Mouse (Mus musculus) liver, embryonic 14.5 days (tissue): ENCODE data around the gene Traf7. TPM values are rescaled to one million over a fixed set of nuclear protein-coding genes. Genes with fewer than 3 reads are reported as not detected.

ENCODE experiments used
- ATAC-seq: fragments of 200-750 bp; cut with Nextera tagmentation; 2 replicates; pipeline ENCODE4 v1.8.0; 2017; ENCODE audit warnings: moderate number of reproducible peaks, mild to moderate bottlenecking, moderate library complexity; ENCODE audit not compliant: insufficient read depth
- DNase-seq, 3 experiments: peaks; one replicate each; pipeline ENCODE4 v3.0.0-alpha.2; 2012 to 2013; ENCODE audit warnings: low read depth in 3 of 3, low spot score in 3 of 3
- H3K27ac ChIP-seq: fragments of 300-500 bp; sonication (generic); 2 replicates; pipeline ENCODE4 v1.5.1; 2014; ENCODE audit warnings: moderate library complexity, mild to moderate bottlenecking, control low read depth, inconsistent platforms
- H3K27me3 ChIP-seq: fragments of 300-500 bp; sonication (generic); 2 replicates; pipeline ENCODE4 v1.6.1; 2014; ENCODE audit warnings: mild to moderate bottlenecking, low read length, moderate library complexity; ENCODE audit not compliant: control insufficient read depth, insufficient read depth
- H3K36me3 ChIP-seq: fragments of 300-500 bp; sonication (generic); replicated peaks from 2 replicates; pipeline ENCODE4 v1.6.1; 2014; ENCODE audit warnings: low read depth; ENCODE audit not compliant: control insufficient read depth, insufficient read depth
- H3K4me1 ChIP-seq, 2 experiments: fragments of 200-500 bp in 1 of 2; fragments of 300-500 bp in 1 of 2; sonication (generic) in 1 of 2; replicated peaks; 2 replicates each; pipeline ENCODE4 v1.6.1; 2012 to 2014; ENCODE audit warnings: antibody characterized with exemption in 1 of 2, inconsistent platforms in 1 of 2, low read length in 1 of 2; ENCODE audit not compliant: control insufficient read depth in 2 of 2, insufficient read depth in 2 of 2
- H3K4me2 ChIP-seq: fragments of 300-500 bp; sonication (generic); 2 replicates; pipeline ENCODE4 v1.6.1; 2014; ENCODE audit warnings: low read depth, mild to moderate bottlenecking, control low read depth, moderate library complexity
- H3K4me3 ChIP-seq, 2 experiments: fragments of 200-500 bp in 1 of 2; fragments of 300-500 bp in 1 of 2; sonication (generic) in 1 of 2; 2 replicates each; pipeline ENCODE4 v1.5.1; 2012 to 2014; ENCODE audit warnings: low read depth in 2 of 2, low read length in 2 of 2, mild to moderate bottlenecking in 2 of 2, control low read depth in 1 of 2, inconsistent platforms in 1 of 2, moderate library complexity in 1 of 2; ENCODE audit not compliant: insufficient read depth in 1 of 2
- H3K9ac ChIP-seq: fragments of 300-500 bp; sonication (generic); replicated peaks from 2 replicates; pipeline ENCODE4 v1.6.1; 2014; ENCODE audit warnings: mild to moderate bottlenecking, control low read depth, moderate library complexity
- H3K9me3 ChIP-seq: fragments of 300-500 bp; sonication (generic); 2 replicates; pipeline ENCODE4 v1.6.1; 2016; ENCODE audit warnings: low read length, mixed read lengths; ENCODE audit not compliant: control insufficient read depth
- CTCF ChIP-seq: IDR thresholded peaks from 2 replicates; pipeline ENCODE4 v1.5.1; 2016; ENCODE audit warnings: antibody characterized with exemption, low read depth, control low read depth
- EP300 ChIP-seq: IDR thresholded peaks from 2 replicates; pipeline ENCODE4 v1.6.1; 2016; ENCODE audit warnings: antibody characterized with exemption, low read depth
- WGBS: fragments of 180-500 bp; shearing (Covaris S2); extraction: QIAGEN DNeasy Blood & Tissue Kit; methylation state at CpG from one replicate; pipeline ENCODE4 v1.1.7; 2014; ENCODE audit not compliant: insufficient replicate concordance; 5-methylcytosine and 5-hydroxymethylcytosine counted together
- polyA plus RNA-seq, 2 experiments: library from polyadenylated mRNA; depleted of rRNA in 1 of 2; stranded (reverse) in 1 of 2; unstranded in 1 of 2; fragments of >200 nt; fragmentation: Nextera tagmentation in 1 of 2; extraction: Ambion mirVana in 1 of 2; gene quantifications; 2 replicates each; pipeline versions ENCODE4 v1.2.1 to v1.2.3; 2012 to 2014

The Traf7 gene
- polyA plus RNA-seq, 2 experiments, result 25.6 to 64.2 TPM

DNA sequence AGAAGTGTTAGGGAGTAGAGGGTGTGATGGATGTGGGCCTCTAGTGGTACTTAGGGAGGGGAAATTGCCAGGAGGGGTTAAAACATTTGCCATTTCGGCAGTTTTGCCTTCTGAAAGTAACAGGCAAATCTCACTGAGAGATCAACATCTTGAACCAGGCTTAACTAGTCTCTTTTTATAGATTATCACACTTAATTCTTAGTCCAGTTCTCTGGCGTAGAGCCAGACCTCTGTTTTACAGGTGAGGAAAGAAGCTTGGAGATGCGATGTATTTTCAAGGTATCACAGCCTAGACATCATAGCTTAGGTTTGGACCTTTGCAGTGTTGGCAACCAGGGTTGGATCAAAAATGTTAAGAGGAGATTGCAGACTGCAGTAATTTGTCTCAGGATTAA lies 23.3 kb upstream of the Traf7 start:
- 57% methylated on average over 3 of the region's 3 CpGs for WGBS
- no peaks in the 10 kb centered on the region for H3K27me3 ChIP-seq
- no peak for ATAC-seq
- no peak overlapping the region for H3K27ac ChIP-seq
- no peak for TF ChIP-seq CTCF
- no peak for TF ChIP-seq EP300
- DNase-seq, result no peak
- no peaks in the 10 kb centered on the region for H3K9me3 ChIP-seq
- H3K4me3 ChIP-seq, result peak overlapping the region; percentile 55 to 67; a peak in 3 of 4 replicates
- H3K4me1 ChIP-seq, result peaks cover 12 to 17% of the 10 kb centered on the region in 2 experiments
- no peaks in the 10 kb centered on the region for H3K36me3 ChIP-seq
- peak overlapping the region; percentile 91 for H3K4me2 ChIP-seq
- H3K9ac ChIP-seq, result peak overlapping the region; percentile 57

DNA sequence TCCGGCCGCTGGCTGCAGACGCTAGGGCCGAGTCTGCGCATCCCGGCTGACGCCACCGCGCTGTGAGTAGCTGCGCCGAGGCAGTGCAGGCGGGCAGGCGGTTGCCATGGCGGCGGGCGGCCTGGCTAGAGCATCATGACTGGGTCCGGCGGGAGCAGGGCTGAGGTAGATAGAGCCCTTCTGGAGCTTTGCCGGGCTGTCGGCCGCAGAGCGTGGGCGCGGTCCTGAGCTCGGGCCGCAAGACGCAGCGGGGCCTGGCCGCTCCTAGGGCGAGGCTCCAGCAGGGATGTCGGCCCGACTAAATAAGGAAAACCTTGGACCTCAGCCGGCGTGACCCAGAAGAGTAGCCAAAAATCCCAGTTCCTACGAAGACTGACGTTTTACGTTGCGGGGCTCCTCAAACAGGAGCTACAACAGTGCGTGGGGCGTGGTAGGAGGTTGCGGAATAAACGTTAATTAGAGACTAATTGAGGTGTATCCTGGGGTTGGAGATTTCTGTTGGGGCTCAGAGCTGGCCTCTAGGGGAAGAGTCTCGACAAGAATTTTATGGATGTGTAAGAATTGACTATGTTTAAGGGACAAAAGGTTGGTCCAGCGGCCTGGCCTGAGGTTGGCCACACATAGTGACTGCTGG lies 22.8 kb upstream of the Traf7 start:
- peak in 1 of 3 experiments; percentile 60 for DNase-seq

GRCm38 (mm10) chr17:24549618-24550415 lies 22.1 kb upstream of the Traf7 start, which contains the start of gene Pkd1:
Pkd1 (plus strand) TSS chr17:24549834.
- Histone ChIP-seq H3K4me2 (peak within 1 kb of the TSS; percentile 91), H3K4me3 (peak within 1 kb of the TSS; percentile 67 to 80), H3K4me1 (peaks cover 12 to 17% of the 10 kb centered on the region in 2 experiments), H3K9ac (peak within 1 kb of the TSS; percentile 73), H3K36me3 (no peaks in the 10 kb centered on the region), H3K27ac (peak within 1 kb of the TSS; percentile 84), H3K27me3 (no peaks in the 10 kb centered on the region), H3K9me3 (no peaks in the 10 kb centered on the region)
- DNase-seq (peak; percentile 97 to 100 (median 98)), ATAC-seq (peak; percentile 89)
- WGBS, result under 1% methylated on average over 71 of the region's 72 CpGs
- no peak for TF ChIP-seq EP300
- no peak for TF ChIP-seq CTCF

More for the DNA sequence above, 22.8 kb upstream of the Traf7 start:
- TF ChIP-seq CTCF (no peak), EP300 (no peak)
- peak; percentile 64 for ATAC-seq
- 3% methylated on average over 44 of the region's 44 CpGs for WGBS
- H3K9ac ChIP-seq, result peak overlapping the region; percentile 57
- H3K36me3 ChIP-seq, result no peaks in the 10 kb centered on the region
- peak overlapping the region; percentile 91 for H3K4me2 ChIP-seq
- H3K4me1 ChIP-seq, result peaks cover 12 to 17% of the 10 kb centered on the region in 2 experiments
- no peaks in the 10 kb centered on the region for H3K27me3 ChIP-seq
- H3K27ac ChIP-seq, result peak overlapping the region; percentile 63
- H3K4me3 ChIP-seq, result peak overlapping the region; percentile 55 to 67
- H3K9me3 ChIP-seq, result no peaks in the 10 kb centered on the region

- Histone ChIP-seq H3K9me3 (no peaks in the 10 kb centered on the region), H3K4me3 (peak overlapping the region; percentile 67 to 80), H3K27me3 (no peaks in the 10 kb centered on the region), H3K36me3 (no peaks in the 10 kb centered on the region), H3K4me2 (peak overlapping the region; percentile 91), H3K9ac (peak overlapping the region; percentile 73), H3K4me1 (peaks cover 12 to 17% of the 10 kb centered on the region in 2 experiments), H3K27ac (peak overlapping the region; percentile 84)
- 1% methylated on average over 23 of the region's 23 CpGs for WGBS
- ATAC-seq, result peak; percentile 39
- no peak for TF ChIP-seq CTCF
- no peak for TF ChIP-seq EP300
- peak in 2 of 3 experiments; percentile 60 to 67 for DNase-seq
Observed at GRCm38 (mm10) chr17:24548921-24549617, 21.3 kb upstream of the Traf7 start.
